Mouse (Mus musculus) lung, postnatal 0 days (tissue): ENCODE measurements at regions not wholly inside any gene's neighbourhood (a gene's known extent, or its start where the extent isn't known, plus 50 kb on each side); places are given as distances from the start of the nearest gene placed in this dataset.

ENCODE experiments used
- CTCF ChIP-seq: IDR thresholded peaks from 2 replicates; pipeline ENCODE4 v1.5.1; 2016; ENCODE audit warnings: antibody characterized with exemption, mild to moderate bottlenecking
- EP300 ChIP-seq: IDR thresholded peaks from 2 replicates; pipeline ENCODE4 v1.6.1; 2016; ENCODE audit warnings: antibody characterized with exemption, mild to moderate bottlenecking, control low read depth

DNA sequence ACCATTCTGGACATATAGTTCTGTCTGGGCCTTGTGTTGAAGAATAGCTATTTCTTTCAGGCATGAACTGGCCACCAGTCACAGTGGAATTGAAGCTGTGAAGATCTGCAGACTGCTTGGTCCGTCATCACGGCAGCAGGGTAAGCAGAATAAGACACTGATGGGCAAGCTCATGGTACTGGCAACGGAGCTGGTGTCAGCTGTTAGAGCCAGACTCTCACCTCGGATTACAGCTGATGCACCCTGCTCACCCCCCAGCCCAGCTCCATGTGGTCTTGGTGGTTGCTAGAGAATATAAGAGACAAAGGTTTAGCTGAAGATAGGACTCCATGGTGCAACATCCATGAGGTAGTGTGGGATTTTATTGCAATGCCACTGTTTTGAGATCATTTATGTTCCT lies 336.9 kb downstream of the Etnk1 start:
- TF ChIP-seq CTCF (no peak), EP300 (no peak)
